Mouse (Mus musculus): ENCODE results near the gene Sec14l3. TPM values are rescaled to one million over a fixed set of nuclear protein-coding genes. Genes with fewer than 3 reads are reported as not detected.
"Not testable (repeated sequence)": the region's sequence is repeated elsewhere in the genome, so short reads cannot be mapped to it uniquely, and the experiment has no call there.

The Sec14l3 gene
- polyA plus RNA-seq, 1 experiment from 2014 or later: not detected

DNA sequence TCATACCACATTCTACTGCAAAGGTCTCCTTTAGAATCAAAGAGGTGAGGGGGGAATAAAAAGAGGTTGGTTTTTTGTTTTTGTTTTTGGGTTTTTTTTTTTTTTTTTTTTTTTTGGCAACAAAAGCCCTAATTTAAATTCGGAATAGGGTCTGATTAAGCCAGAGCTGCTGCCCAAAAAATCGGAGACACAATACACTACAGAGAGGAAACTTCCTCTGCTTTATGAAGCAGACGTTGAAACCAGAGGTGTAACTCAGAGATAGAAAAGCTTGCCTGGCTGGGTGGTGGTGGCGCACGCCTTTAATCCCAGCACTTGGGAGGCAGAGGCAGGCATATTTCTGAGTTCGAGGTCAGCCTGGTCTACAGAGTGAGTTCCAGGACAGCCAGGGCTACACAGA lies 49.9 kb downstream of the Sec14l3 start:
- H3K27ac ChIP-seq; H3K9me3 ChIP-seq; H3K36me3 ChIP-seq; DNase-seq (ENCODE audit: low spot score); H3K4me3 ChIP-seq: not testable (repeated sequence)
- H3K27me3 ChIP-seq (ENCODE audit: insufficient read depth, poor library complexity, severe bottlenecking): peaks cover 36% of the 10 kb centered on the region
- peaks cover 23% of the 10 kb centered on the region for H3K4me1 ChIP-seq
- 82% methylated on average over 6 of the region's 6 CpGs for WGBS

DNA sequence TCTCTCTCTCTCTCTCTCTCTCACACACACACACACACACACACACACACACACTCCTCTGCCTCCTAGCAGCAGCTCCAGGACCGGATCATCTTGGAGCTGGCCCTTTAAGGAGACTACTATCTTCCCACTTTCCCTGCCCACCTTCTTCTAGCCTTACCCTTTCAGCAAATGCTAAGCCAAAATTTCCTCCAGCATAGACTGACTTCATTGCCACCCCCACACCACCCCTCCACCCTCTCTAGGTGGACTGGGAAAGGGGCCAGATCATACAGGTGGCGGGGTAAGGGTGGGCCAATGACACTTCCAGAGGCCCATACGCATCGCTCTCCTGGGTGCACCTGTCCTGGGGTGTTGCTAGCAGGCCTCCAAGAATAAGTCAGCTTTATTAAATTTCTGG lies 50.8 kb downstream of the Sec14l3 start:
- no peak overlapping the region for H3K27ac ChIP-seq
- peaks cover 31% of the 10 kb centered on the region for H3K4me1 ChIP-seq
- no peak for DNase-seq (ENCODE audit: low spot score)
- 87% methylated on average over 4 of the region's 4 CpGs for WGBS
- peaks cover 45% of the 10 kb centered on the region for H3K27me3 ChIP-seq (ENCODE audit: insufficient read depth, poor library complexity, severe bottlenecking)
- no peak overlapping the region for H3K4me3 ChIP-seq
- no peaks in the 10 kb centered on the region for H3K9me3 ChIP-seq
- no peaks in the 10 kb centered on the region for H3K36me3 ChIP-seq

DNA sequence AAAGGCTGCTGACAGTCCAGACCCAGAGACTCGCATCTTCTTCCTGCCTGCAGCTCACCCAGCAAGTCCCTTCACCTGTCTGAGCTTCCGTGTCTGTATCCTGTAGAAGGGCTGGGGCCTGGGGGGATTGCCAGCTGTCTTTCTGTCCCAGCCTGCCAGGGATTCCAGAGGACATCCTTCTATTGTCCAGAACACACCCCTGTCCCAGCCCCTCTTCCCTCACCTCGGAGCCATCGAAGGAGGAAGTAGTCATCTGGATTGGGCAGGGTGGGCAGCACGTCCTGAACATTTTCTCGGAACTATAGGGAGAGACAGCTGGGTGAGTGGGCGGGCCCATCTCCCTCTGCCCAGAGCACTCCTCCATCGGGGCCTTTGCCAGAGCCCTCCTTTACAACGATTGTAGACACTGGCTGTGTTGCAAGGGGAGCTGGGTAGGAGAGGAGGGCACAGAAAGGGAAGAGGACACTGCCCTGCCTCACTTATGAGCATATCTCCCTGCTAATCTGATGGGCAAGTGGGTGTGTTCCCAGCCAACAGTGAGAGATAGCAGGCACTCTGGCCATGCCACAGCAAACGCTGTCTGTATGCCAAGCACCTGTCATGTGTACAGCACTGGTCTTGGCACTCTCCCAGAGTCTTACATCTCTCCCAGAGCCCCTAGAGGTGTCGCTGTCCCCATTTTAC lies 52.0 kb downstream of the Sec14l3 start:
- no peak for DNase-seq (ENCODE audit: low spot score)
- Histone ChIP-seq H3K4me1 (peaks cover 31% of the 10 kb centered on the region), H3K27ac (no peak overlapping the region), H3K9me3 (no peaks in the 10 kb centered on the region), H3K36me3 (no peaks in the 10 kb centered on the region), H3K4me3 (no peak overlapping the region), H3K27me3 (ENCODE audit: insufficient read depth, poor library complexity, severe bottlenecking) (peaks cover 55% of the 10 kb centered on the region)
- 57% methylated on average over 11 of the region's 11 CpGs for WGBS

DNA sequence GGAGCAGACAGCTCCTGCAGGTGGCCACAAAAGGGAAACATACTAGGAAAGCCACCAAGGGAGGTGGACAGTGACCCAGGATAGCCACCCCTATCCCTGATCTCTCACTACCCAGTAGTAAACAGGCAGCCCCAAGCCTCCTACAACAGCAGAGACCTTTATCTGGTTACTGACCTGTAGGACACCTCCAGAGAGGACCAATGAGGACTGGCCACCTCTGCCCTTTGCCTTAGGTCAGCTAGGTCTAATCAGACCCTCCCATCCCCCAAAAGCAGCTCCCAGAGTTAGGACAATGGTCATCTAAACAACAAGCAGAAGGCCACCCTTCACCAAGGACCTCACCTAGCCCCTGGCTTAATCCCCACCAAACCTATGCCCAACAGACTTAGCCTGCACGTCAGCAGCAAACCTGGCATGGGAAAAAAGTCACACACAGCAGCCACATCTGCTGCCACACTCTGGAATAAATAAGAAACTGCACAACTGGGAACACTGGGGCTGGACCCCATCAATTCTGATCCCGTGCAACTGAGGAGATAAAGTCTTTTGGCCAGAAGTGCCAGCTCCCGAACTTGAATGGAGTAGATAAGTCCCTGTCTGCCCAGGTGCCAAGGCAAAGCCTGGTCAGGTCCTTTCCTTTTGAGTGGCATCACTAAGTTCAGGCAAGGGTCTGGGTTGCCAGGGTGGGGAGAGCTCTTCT lies 52.9 kb downstream of the Sec14l3 start:
- Histone ChIP-seq H3K27ac (no peak overlapping the region; the same call in 1 of the 2 replicates), H3K36me3 (no peaks in the 10 kb centered on the region), H3K27me3 (ENCODE audit: insufficient read depth, poor library complexity, severe bottlenecking) (peaks cover 59% of the 10 kb centered on the region), H3K4me3 (peak overlapping the region; percentile 65), H3K4me1 (peaks cover 34% of the 10 kb centered on the region), H3K9me3 (no peaks in the 10 kb centered on the region)
- no peak for DNase-seq (ENCODE audit: low spot score)
- WGBS: 21% methylated on average over 3 of the region's 3 CpGs

DNA sequence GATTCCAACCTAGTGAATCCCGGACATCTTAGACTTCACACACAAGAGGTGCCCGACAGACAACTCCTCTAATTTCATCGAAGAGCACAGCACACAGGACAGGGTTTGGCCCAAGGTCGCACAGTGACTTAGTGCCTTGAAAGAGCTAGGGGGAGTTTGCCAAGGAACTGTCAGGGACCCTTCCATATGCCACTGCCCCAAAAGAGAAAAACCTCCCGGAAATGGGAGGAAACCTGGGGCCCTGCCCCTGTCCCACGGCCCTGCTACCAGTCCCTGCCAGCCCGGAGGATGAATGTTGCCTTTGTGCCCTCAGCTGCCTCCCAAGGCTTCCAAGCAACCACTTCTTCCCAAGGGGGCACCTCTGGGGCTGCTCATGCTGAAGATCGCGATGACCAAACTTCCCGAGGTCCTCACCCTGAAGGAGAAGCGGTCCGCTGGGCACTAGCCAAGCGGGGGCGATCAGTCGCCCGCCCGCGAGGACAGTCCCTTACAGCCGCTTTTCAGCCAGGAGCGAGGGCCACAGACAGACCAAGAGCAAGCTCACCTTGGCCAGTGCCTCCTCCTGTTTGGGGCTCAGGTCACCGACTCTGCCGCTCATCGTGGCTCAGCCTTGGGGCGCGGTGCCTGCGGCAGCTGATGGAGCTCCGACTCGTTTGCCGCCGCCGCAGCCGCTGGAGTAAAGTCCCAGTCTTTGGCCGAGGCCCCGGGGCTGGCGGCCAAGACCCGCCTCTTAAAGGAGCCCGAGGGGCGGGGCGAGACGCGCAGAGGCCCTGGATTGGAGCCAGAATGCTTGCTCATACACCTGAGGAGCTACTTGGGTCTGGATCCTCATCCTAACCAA lies 53.7 kb downstream of the Sec14l3 start:
- Histone ChIP-seq H3K36me3 (no peaks in the 10 kb centered on the region), H3K27me3 (ENCODE audit: insufficient read depth, poor library complexity, severe bottlenecking) (peaks cover 59% of the 10 kb centered on the region), H3K27ac (peak overlapping the region; percentile 69), H3K4me3 (peak overlapping the region; percentile 65), H3K9me3 (no peaks in the 10 kb centered on the region), H3K4me1 (peaks cover 34% of the 10 kb centered on the region)
- no peak for DNase-seq (ENCODE audit: low spot score)
- 4% methylated on average over 41 of the region's 41 CpGs for WGBS

DNA sequence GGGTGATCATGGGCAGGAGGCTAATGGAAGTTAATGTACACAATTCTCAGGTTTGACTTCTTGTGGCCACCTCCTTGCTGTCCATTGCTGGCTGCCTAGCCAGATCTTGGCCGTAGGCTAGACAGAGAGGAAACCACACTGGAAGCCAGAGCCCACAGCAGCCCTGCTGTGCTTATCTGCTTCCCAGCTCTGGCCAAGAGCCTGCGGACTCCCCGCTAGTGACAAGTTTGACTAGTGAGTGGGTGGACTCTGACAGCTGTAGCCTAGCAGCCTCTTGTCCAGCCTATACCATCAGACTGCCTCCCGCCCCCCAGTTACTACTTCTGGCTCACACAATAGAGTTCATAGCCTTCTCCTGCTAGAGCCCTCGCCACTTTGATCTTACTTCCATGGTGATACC lies 55.0 kb downstream of the Sec14l3 start:
- H3K27me3 ChIP-seq (ENCODE audit: insufficient read depth, poor library complexity, severe bottlenecking): peaks cover 59% of the 10 kb centered on the region
- WGBS: 32% methylated on average over 5 of the region's 5 CpGs
- no peaks in the 10 kb centered on the region for H3K9me3 ChIP-seq
- 0 out of 2 replicates have a peak overlapping the region, but pooled peaks have one; percentile 3 for H3K27ac ChIP-seq
- H3K36me3 ChIP-seq: no peaks in the 10 kb centered on the region
- no peak for DNase-seq (ENCODE audit: low spot score)
- peaks cover 34% of the 10 kb centered on the region for H3K4me1 ChIP-seq
- H3K4me3 ChIP-seq: no peak overlapping the region

DNA sequence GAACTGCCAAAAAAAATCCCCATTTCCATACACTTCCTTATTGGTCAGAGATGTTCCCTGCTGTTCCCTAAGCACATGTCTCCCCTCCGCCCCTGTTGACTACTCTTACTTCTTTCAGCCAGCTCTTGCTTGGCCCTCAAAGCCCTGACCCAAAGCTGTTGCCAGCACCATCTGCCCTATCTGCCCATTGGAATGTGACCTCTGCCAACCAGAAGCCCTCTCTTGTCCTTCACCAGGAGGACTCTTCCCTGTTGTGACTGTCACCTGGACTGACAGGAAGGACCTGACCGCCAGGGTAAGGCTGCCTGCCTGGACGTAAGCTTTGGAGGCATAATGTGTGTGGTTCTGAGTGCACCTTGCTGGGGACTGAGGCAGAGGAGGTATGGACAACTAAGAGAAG lies 57.0 kb downstream of the Sec14l3 start:
- WGBS: 77% methylated on average over 3 of the region's 3 CpGs
- H3K27me3 ChIP-seq (ENCODE audit: insufficient read depth, poor library complexity, severe bottlenecking): peaks cover 51% of the 10 kb centered on the region
- no peaks in the 10 kb centered on the region; the same call in none of the 2 replicates for H3K9me3 ChIP-seq
- H3K27ac ChIP-seq: no peak overlapping the region
- DNase-seq (ENCODE audit: low spot score): no peak
- no peaks in the 10 kb centered on the region for H3K36me3 ChIP-seq
- peaks cover 34% of the 10 kb centered on the region for H3K4me1 ChIP-seq
- H3K4me3 ChIP-seq: no peak overlapping the region

DNA sequence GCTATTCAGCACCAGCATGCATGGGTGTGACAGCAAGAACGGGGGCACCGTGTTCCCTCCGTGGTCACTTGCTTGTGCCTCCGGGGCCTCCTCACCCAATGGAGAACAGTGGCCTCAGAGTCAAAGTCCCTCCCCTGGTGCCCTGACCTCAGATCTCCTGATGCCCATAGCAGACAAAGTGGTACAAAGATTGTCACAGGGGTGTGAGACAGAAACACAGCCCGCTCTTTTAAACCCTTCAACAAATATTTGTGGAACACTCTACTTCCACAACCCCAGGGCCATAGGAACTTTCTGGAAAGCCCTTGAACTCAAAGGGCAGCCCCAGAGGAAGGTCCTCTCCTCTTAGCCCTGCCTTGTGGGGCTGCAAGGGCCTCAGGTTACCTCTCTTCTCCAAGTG lies 57.6 kb downstream of the Sec14l3 start:
- H3K36me3 ChIP-seq: no peaks in the 10 kb centered on the region
- WGBS: 82% methylated on average over 5 of the region's 5 CpGs

DNA sequence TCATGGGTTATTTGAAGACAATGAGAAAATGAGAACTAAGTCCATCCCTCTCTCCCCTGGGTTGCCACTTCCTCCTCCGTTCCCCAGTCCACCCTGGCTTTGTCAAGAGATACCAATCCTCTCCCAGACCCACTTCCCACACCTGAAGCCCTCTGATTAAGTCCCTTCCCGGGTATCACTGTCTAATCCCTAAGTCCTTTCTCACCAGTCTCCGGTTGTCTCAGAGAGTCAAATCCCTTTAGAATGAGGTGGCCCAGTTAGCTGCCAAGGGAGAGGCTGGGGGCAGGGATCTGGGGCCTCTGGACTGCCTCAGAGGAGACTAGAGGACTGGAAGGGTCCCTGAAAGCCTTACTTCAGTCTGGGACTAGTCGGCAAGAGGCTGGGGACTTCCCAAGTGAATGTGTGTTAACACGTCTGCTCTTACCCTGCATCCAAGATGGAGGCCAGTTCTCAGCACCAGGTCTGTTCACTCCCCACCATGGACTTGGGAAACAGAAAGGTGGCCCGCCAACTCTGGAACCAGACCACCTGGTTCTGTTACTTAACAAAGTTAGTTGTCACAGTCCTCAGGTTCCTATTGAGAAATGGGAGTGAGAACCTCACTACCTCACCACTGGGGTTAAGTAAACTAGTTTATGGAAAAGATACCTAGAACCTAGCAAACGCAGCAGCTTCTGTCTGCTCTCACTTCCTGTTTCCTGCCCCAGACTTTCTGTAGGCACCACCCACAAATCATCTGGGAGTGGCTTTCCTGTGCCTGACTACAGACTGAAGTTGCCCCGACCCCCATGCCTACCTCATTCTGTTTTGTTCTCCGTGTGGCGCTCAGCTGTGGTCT lies 58.3 kb downstream of the Sec14l3 start, which contains the start of gene Sec14l2:
Gene Sec14l2 (minus strand): TSS at position 674 of the 838 bp plus-strand sequence.
- no peak for DNase-seq (ENCODE audit: low spot score)
- H3K27me3 ChIP-seq (ENCODE audit: insufficient read depth, poor library complexity, severe bottlenecking): peaks cover 38% of the 10 kb centered on the region
- no peak within 1 kb of the TSS for H3K4me3 ChIP-seq
- H3K36me3 ChIP-seq: no peaks in the 10 kb centered on the region
- H3K27ac ChIP-seq: no peak within 1 kb of the TSS
- 70% methylated on average over 10 of the region's 10 CpGs for WGBS
- no peaks in the 10 kb centered on the region; the same call in none of the 2 replicates for H3K9me3 ChIP-seq
- peaks cover 26% of the 10 kb centered on the region for H3K4me1 ChIP-seq

More for the DNA sequence above, 57.6 kb downstream of the Sec14l3 start:
- Histone ChIP-seq H3K9me3 (no peaks in the 10 kb centered on the region; the same call in none of the 2 replicates), H3K27ac (no peak overlapping the region), H3K27me3 (ENCODE audit: insufficient read depth, poor library complexity, severe bottlenecking) (peaks cover 45% of the 10 kb centered on the region), H3K4me3 (no peak overlapping the region), H3K4me1 (peaks cover 34% of the 10 kb centered on the region)
- DNase-seq (ENCODE audit: low spot score): no peak

DNA sequence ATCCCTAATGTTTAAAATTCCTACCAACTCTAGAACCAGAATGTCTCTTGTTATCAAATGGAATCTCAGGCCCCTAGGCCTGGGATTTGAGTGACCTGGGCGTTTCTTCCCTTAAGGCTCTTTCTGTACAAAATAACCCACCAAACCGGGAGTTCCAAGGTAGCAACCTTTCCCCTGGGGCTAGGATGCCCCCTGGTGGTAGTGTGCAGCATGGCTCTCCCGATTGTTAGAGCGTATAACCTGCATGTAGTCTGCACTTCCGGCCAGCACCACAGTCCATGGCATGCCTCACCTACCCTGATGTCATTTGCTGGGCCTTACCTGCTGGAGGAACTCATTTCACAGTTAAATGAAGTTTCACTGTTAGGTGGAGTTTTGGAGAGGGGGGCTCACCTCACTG lies 59.3 kb downstream of the Sec14l3 start:
- no peaks in the 10 kb centered on the region for H3K36me3 ChIP-seq
- no peak for DNase-seq (ENCODE audit: low spot score)
- peaks cover 29% of the 10 kb centered on the region for H3K27me3 ChIP-seq (ENCODE audit: insufficient read depth, poor library complexity, severe bottlenecking)
- no peaks in the 10 kb centered on the region; the same call in none of the 2 replicates for H3K9me3 ChIP-seq
- no peak overlapping the region for H3K27ac ChIP-seq
- H3K4me1 ChIP-seq: peaks cover 17% of the 10 kb centered on the region
- whole genome bisulfite sequencing: 66% methylated on average over 5 of the region's 5 CpGs
- no peak overlapping the region for H3K4me3 ChIP-seq

DNA sequence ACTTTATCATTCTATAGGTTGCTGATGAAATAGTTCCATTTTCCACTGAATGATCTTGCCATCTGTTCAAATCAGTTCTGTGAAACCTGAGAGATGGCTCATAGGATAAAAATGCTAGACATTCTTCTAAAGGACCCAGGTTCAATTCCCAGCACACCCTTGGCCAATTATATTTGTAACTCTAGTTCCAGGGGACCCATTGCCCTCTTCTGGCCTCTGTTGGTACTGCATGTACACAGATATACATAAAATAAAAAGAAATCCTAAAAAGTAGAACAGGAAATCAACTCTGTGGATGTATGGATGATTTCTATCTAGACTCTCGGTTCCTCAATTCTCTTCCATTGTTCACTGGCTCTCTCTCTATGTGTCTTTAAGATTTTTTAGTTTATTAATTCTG lies 62.4 kb downstream of the Sec14l3 start:
- Histone ChIP-seq H3K4me3 (no peak overlapping the region), H3K27ac (no peak overlapping the region), H3K27me3 (ENCODE audit: insufficient read depth, poor library complexity, severe bottlenecking) (peaks cover under 1% of the 10 kb centered on the region; the same call in 1 of the 2 replicates), H3K4me1 (peaks cover 4% of the 10 kb centered on the region; the same call in 1 of the 2 replicates), H3K9me3 (no peaks in the 10 kb centered on the region; the same call in none of the 2 replicates), H3K36me3 (no peaks in the 10 kb centered on the region)
- 78% methylated on average over 1 of the region's 1 CpGs for WGBS
- no peak for DNase-seq (ENCODE audit: low spot score)

Measured in heart, embryonic 10.5 days (tissue).